Mouse (Mus musculus): ENCODE results near the gene Use1.

DNA sequence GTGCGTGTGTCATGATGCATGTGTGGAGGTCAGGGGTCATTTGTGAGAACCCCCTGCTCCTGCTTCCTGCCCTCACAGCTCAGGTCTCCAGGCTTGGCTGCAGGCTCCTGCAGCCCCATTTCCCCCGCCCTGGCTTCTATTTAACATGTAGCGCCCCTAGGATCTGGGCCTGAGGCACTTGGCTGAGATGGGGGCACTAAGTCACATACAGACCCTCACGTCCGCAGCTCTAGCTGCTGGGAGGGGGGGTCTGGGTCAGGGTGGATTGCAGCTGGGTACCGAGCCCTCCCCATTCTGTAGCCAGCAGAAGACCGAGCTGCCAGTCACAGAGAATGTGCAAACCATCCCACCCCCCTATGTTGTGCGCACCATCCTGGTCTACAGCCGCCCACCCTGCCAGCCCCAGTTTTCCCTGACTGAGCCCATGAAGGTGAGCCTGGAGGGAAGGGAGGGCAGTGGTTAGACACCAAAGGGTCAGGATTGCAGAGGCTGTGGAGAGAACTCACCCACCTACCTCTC, 35.9 kb downstream of the Use1 start:
- TF ChIP-seq POLR2A (IDR thresholded peaks at IDR 0.05; ENCODE audit: insufficient read length, low read depth) (no peak), POLR2AphosphoS2 (IDR thresholded peaks at IDR 0.05; ENCODE audit: insufficient read length, low read depth) (no peak), MAX (IDR thresholded peaks at IDR 0.05; ENCODE audit: low read depth) (no peak), REST (IDR thresholded peaks at IDR 0.05; ENCODE audit: insufficient read depth, insufficient read length) (no peak), TCF12 (IDR thresholded peaks at IDR 0.05; ENCODE audit: insufficient read depth, poor library complexity, severe bottlenecking) (no peak), USF1 (IDR thresholded peaks at IDR 0.05; ENCODE audit: low read depth) (no peak)

Measured in myocyte (in vitro differentiated cells).